Mouse (Mus musculus): ENCODE results near the gene Cpeb4.

Cpeb4 gene

DNA sequence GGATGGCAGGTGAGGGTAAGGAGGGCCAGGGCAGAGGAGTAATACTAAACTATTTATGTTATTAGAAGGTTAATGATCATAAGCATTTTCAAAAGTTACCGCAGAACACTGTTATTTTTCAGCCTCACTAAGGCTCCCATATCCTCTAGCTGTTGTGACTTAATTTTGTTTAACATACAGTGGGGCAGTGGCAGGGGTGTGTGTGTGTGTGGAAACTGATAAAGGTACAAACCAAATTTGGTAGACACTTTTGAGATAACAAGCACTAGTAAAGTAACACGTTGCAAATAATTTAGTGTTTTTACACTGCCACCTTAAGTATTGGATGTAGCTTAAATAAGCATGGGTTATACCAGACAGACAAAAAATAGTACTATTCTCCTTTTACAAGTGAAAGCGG is 24.9 kb downstream of the Cpeb4 start:
- no peak for DNase-seq (ENCODE audit: low read depth, low spot score)

- DNase-seq (ENCODE audit: low read depth, low spot score) = peak; percentile 44
Measured at GRCm38 (mm10) chr11:31899166-31899565, 27.2 kb downstream of the Cpeb4 start.

DNA sequence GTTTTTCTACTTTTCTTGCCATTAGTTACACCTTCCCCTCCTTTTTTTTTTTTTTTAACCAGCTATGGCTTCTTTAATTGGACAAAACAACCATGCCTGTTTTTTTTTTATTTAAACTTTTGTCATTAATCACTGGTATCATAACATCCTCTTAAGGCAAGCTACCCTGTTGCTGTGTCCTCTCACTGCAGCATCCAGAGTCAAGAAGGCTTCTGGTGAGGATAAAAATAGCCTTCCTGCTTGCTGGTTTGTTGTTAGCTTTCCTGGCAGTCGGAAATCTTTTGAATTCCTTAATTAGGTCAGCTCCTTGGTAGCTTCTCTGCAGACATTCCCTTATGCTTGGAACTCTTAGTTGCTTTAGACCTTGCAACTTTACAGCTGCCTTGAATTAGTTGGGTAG is 28.7 kb downstream of the Cpeb4 start:
- no peak for DNase-seq (ENCODE audit: low read depth, low spot score)

DNA sequence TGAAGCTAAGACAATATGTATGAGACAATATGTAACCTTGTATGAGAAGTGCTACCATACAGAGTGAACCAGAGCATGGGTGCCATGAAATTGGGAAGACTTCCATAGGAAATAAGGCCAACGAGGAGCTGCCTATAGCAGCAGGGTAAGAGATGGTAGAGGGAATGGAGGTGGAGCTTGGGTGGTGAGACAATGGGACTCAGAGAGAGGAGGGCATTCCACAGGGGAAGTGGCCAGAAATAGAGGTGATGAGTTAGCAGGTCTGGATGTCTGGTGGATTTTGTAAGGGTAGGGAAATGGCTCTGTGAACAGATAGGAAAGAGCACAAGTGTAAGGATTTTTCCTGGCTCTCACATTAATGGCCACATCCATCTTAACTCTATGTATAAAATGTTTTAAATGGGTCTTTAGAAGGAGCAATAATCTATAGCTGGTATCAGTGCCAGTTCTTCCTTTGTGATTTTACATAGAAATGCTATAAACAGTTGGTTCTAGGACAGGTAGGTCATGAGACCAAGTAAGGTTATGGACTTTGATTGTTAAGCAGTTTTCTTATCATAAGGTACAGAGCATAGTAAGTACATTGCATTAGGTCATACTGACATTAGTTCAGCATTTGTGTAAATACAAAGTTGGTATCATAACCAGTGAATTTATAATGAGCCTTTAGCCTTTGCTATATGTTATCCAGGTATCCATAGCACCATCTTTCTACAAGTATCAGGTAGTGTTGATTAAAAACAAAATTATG is 30.4 kb downstream of the Cpeb4 start:
- no peak for DNase-seq (ENCODE audit: low read depth, low spot score)

- DNase-seq (ENCODE audit: low read depth, low spot score) = no peak
Measured at GRCm38 (mm10) chr11:31906499-31906898, 34.5 kb downstream of the Cpeb4 start.

DNA sequence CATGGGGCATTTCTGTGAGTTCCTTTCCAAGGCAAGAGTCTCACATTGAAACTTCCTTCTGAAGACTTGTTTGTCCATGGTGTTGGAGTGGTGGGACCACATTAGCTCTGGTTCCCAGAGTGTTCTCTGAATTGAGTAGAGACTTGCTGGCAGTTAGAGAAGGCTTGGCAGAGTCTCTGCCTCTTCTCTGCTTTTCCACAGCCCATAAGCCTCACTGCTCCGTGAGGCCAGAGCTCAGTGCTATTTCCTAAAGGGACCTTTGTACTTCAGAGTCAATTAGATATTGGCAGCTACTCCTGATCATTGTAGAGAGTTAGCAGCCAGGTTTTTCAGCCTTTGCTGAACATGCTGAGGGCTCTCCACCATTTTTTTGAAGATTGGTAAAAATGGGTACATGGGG is 35.6 kb downstream of the Cpeb4 start:
- no peak for DNase-seq (ENCODE audit: low read depth, low spot score)

DNA sequence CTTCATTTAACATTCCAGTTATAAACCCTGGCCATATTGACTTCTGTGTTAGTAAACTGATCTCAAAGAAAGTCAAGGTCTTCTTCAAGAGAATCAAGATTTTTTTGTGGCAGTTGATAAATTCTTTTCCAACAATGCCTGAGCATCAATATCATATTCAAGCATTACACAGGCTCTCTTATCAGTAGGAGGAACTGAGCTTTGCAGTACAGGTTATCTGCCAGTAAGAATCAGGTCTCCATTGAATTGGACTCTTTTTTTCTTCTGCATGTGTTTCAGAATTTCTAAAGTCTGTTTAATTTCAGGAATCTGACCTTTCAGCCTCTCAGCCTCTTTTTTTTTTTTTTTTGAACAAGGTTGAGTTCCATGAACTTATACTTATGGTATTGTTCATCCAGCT is 40.9 kb downstream of the Cpeb4 start:
- no peak for DNase-seq (ENCODE audit: low read depth, low spot score)

DNA sequence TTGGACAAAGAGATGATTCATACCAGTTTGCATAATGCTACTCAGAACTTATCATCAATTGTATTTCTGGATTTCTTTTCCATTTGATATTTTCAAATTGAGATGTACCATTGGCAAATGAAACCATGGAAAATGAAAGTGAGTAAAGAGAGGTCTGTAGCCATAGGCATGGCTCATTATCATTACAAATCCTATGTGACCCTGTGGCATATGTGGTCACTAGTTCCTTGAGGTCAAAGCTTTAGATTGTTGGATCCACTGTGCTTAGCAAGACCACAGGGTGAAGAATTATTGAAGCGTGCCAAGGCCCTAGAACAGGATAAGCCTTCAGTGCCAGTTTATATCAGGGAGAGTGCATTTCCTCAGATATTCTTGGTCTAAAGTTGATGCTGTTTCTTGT is 45.8 kb downstream of the Cpeb4 start:
- DNase-seq (ENCODE audit: low read depth, low spot score) = no peak

DNA sequence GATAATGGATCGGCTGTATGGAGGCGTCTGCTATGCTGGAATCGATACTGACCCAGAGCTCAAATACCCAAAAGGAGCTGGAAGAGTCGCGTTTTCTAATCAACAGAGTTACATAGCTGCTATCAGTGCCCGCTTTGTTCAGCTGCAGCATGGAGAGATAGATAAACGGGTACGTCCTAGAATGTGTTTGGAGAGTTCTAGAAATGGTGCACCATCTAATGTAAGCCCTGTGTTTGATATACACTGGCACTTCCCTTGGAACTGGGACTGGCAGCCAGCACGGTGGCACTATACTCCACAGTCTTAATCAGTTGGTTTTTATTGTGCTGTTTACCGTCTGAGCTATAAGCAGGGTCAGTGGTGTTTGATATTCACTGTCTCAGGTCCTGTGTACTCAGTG is 58.0 kb downstream of the Cpeb4 start:
- no peak for DNase-seq (ENCODE audit: low read depth, low spot score)

GRCm38 (mm10) chr11:31935652-31936051 is 63.6 kb downstream of the Cpeb4 start:
- no peak for DNase-seq (ENCODE audit: low read depth, low spot score)

- no peak for DNase-seq (ENCODE audit: low read depth, low spot score)
Measured at GRCm38 (mm10) chr11:31936910-31937525, 65.0 kb downstream of the Cpeb4 start.

DNA sequence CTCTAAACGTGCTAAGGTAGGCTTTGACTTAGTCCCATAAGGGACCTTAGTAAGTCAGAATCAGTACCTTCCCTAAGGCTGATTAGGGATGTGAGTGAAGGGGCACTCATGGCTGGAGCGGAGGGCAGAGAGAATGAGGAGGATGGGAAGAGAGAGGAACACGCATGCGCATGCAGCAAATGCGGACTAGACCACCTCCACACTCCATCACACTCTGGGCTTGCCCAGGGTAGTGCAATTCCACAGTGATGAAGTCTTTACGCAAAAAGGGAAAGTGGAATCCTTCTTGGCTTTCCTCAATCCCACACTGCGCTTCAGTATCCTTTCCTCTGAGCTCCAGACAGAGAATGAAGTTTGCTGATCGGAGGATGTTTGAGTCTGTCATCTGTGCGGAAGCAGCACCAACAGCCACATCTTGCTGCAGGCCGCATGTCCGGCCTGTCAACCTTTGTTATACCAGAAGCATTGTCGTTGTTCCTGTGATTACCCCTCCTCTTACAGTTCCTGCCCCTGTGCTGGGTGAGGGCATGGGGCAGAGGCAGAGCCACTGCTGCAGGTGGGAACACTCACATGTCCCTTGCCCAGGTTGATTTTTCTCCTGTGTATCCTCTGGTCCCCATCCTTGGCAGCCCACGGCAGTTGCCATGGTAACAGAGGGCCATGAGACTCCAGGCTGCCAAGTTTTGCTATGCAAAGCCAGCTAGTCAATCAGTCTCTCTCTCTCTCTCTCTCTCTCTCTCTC is 69.1 kb downstream of the Cpeb4 start:
- peak; percentile 44 for DNase-seq (ENCODE audit: low read depth, low spot score)

- no peak for DNase-seq (ENCODE audit: low read depth, low spot score)
Measured at GRCm38 (mm10) chr11:31941640-31942638, 69.9 kb downstream of the Cpeb4 start.

- no peak for DNase-seq (ENCODE audit: low read depth, low spot score)
Measured at GRCm38 (mm10) chr11:31945471-31945870, 73.5 kb downstream of the Cpeb4 start.

GRCm38 (mm10) chr11:31948462-31949330 is 76.7 kb downstream of the Cpeb4 start:
- no peak for DNase-seq (ENCODE audit: low read depth, low spot score)

GRCm38 (mm10) chr11:31949331-31949785 is 77.3 kb downstream of the Cpeb4 start:
- DNase-seq (ENCODE audit: low read depth, low spot score) = peak; percentile 75

DNA sequence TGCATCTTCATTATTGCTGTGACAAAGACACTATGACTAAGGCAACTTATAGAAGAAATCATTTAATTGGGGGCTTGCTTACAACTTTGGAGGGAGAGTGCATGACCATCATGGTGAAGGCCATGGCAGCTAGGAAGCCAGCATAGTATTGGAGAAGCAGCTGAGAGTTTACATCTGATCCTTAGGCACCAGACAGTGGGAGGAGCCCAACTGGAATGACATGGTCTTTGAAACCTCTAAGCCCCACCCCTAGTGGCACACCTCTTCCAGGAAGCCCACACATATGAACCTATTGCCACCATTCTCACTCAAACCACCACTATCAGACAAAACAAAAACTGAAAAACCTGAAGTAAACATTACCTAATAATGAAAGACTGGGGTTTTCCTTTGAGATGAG is 88.1 kb downstream of the Cpeb4 start:
- DNase-seq (ENCODE audit: low read depth, low spot score) = peak; percentile 30

- DNase-seq (ENCODE audit: low read depth, low spot score) = no peak
Measured at GRCm38 (mm10) chr11:31963993-31964392, 92.0 kb downstream of the Cpeb4 start.

DNA sequence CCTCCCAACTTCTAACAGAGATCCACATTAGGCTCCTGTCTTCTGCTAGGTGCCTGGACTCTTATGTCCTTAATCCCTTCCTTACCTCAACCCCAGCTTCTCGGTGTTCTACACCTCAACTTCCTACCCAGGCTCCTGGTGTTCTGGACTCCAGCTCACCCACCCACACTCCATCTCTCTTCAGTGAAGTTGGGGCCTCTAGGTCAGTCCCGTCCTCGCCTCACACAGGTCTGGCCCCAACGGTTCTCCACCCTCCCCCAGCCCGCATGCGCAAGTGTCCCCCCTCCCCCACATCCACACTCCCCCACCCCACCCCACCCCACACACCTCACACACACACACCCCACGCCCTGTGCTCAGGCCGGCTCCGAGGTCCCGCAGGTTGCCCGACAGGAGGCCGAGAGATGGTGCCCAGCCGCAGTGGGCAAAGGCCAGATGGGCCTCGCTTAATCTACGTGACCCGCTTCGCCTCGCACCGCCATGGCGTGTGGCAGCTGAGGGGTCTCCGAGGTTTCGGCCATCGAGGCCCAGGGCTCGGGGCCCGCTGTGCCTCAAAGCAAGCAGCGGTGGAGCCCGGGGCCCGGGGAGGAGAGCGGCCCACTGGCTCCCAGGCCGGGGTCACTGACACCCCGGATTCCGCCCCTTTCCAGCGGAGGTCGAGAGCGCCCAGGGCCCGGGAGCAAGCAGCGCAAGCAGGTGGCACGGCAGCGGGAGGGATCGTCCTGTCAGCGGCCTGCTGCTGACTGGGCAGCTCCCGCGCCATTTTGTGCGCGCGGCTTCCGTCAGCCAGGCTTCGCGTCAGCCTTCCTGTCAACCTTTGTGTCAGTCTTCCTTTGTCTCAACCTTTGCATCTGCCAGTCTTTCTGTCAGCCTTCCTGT is 93.5 kb downstream of the Cpeb4 start, which contains the start of gene 4930524B15Rik:
4930524B15Rik (plus strand) TSS at position 337 of the 879 bp plus-strand sequence.
- peak; percentile 60 for DNase-seq (ENCODE audit: low read depth, low spot score)

Measured in R1 (cell line).